Mouse (Mus musculus) layer of hippocampus, adult 2 months (tissue): ENCODE data around the gene Calhm4. TPM values are rescaled to one million over a fixed set of nuclear protein-coding genes. Genes with fewer than 3 reads are reported as not detected.

Source experiments
- DNase-seq, 2 experiments: peaks; one replicate each; pipeline ENCODE4 v3.0.0; 2022; ENCODE audit warnings: low spot score in 2 of 2
- H3K27ac ChIP-seq: fragments of 200-600 bp; 2 replicates; pipeline ENCODE4 v1.8.1; 2022
- H3K4me3 ChIP-seq: fragments of 200-600 bp; 2 replicates; pipeline ENCODE4 v1.8.1; 2022; ENCODE audit warnings: mild to moderate bottlenecking
- CTCF ChIP-seq: fragments of 200-600 bp; conservative IDR thresholded peaks from 2 replicates; pipeline ENCODE4 v1.8.1; 2022; ENCODE audit warnings: antibody characterized with exemption, mild to moderate bottlenecking, moderate library complexity
- long read RNA-seq, 2 experiments: library from polyadenylated mRNA; stranded (forward); transcript quantifications; one replicate each; pipeline ENCODE4 v2.0.0; 2021; ENCODE audit warnings: borderline mapping rate in 2 of 2
- total RNA-seq, 2 experiments: library from RNA; stranded (reverse); gene quantifications; 2 replicates each; pipeline ENCODE4 v1.2.3; 2021

The Calhm4 gene
- not detected for total RNA-seq
- long read RNA-seq, experiment 1 = 0 reads
- long read RNA-seq, experiment 2 = 0 reads

- Histone ChIP-seq H3K4me3 (no peak within 1 kb of the TSS), H3K27ac (no peak within 1 kb of the TSS)
- no peak for DNase-seq
- no peak for TF ChIP-seq CTCF
These were observed at the start of gene Calhm4 for GRCm38 (mm10) chr10:34044210-34044609. TSS of gene Calhm4 (minus strand) at chr10:34044310.

GRCm38 (mm10) chr10:34091888-34092287 is 47.8 kb upstream of the Calhm4 start:
- Histone ChIP-seq H3K4me3 (no peak overlapping the region), H3K27ac (0 out of 2 replicates have a peak overlapping the region, but pooled peaks have one; percentile 32)
- peak; percentile 39 to 81 for DNase-seq
- no peak for TF ChIP-seq CTCF

GRCm38 (mm10) chr10:34090481-34090880 is 46.4 kb upstream of the Calhm4 start:
- Histone ChIP-seq H3K4me3 (no peak overlapping the region), H3K27ac (no peak overlapping the region)
- TF ChIP-seq CTCF = no peak
- no peak for DNase-seq

- Histone ChIP-seq H3K27ac (no peak overlapping the region), H3K4me3 (no peak overlapping the region)
- no peak for DNase-seq
- TF ChIP-seq CTCF = no peak
These were observed 45.4 kb upstream of the Calhm4 start for GRCm38 (mm10) chr10:34089517-34089916.

GRCm38 (mm10) chr10:34088515-34088914 is 44.4 kb upstream of the Calhm4 start:
- TF ChIP-seq CTCF = no peak
- Histone ChIP-seq H3K4me3 (no peak overlapping the region), H3K27ac (no peak overlapping the region)
- DNase-seq = no peak

- Histone ChIP-seq H3K4me3 (no peak overlapping the region), H3K27ac (peak overlapping the region; percentile 4; the same call in 1 of the 2 replicates)
- no peak for TF ChIP-seq CTCF
- no peak for DNase-seq
These were observed 42.4 kb upstream of the Calhm4 start for GRCm38 (mm10) chr10:34086514-34086913.

- no peak overlapping the region for H3K4me3 ChIP-seq
- no peak for TF ChIP-seq CTCF
- no peak overlapping the region for H3K27ac ChIP-seq
- DNase-seq = no peak
These were observed 30.6 kb upstream of the Calhm4 start for GRCm38 (mm10) chr10:34074522-34075200.

DNA sequence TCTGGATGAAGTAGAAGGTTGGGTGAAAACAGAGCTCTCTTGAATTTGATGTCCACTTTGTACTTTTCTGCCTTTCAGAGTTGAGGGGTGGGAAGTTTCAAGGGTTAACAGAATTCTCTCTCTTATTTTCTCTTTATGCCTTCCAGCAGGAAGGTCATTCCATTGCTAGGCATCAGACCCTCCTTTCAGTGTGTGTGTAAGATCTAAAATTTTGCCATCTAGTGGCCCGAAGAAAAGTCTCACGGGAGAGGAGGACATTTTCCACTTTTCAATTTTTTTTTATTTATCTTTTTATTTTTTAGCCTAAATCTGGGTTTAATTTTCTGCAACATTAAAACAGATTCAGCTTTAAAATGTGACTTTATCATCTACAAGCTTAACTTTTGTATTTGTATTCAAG is 27.5 kb upstream of the Calhm4 start:
- peak; percentile 60 for TF ChIP-seq CTCF
- DNase-seq = no peak
- no peak overlapping the region for H3K4me3 ChIP-seq
- no peak overlapping the region for H3K27ac ChIP-seq

GRCm38 (mm10) chr10:34070999-34071492 is 26.9 kb upstream of the Calhm4 start:
- Histone ChIP-seq H3K4me3 (no peak overlapping the region), H3K27ac (no peak overlapping the region)
- no peak for DNase-seq
- no peak for TF ChIP-seq CTCF

GRCm38 (mm10) chr10:34069606-34070005 is 25.5 kb upstream of the Calhm4 start:
- Histone ChIP-seq H3K4me3 (no peak overlapping the region), H3K27ac (no peak overlapping the region)
- no peak for DNase-seq
- TF ChIP-seq CTCF = no peak

DNA sequence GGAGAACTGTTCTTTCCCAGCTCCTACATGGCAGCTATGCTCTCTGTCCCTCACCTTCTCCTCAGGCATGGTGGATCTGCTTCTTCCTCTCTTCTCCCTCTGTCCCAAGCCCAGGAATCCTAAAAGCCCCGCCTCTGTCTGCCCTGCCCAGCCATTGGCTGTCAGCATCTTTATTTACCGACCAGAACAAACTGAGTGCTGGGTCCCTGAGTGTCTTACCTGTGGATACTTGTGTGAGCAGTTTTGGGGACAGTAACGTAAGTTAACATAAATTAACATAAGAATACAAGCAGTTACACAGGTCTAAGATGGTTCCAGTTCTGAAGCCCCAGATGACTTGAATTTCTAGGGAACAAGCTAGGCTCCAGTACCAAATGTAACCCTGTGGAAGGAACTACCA is 22.5 kb upstream of the Calhm4 start:
- DNase-seq = no peak
- no peak overlapping the region for H3K27ac ChIP-seq
- no peak overlapping the region for H3K4me3 ChIP-seq
- TF ChIP-seq CTCF = no peak

DNA sequence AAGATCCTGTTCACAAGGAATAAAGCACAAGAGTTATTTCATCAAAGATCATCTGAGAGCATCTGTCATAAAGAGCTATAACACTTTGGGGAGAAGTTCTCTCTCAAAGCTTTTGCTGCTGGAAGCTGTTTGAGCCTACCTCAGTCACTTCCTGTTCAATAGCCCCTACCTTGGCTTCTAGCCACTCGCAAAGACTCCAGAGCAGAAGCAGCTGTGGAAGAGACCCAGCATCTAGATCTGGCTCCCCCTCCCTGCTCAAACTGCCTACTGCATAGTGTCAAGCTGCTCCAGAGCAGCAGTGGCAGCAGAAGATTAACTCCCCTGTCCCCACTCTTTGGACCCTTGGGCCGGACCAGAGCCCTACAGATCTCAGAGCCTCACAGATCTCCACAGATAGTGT is 9.9 kb upstream of the Calhm4 start:
- no peak for DNase-seq
- no peak for TF ChIP-seq CTCF
- no peak overlapping the region for H3K27ac ChIP-seq
- H3K4me3 ChIP-seq = no peak overlapping the region

- Histone ChIP-seq H3K27ac (no peak within 1 kb of the TSS), H3K4me3 (no peak within 1 kb of the TSS; the same call in 1 of the 2 replicates)
- TF ChIP-seq CTCF = no peak
- DNase-seq = no peak
These were observed 6.7 kb downstream of the Calhm4 start, which contains the start of gene Trappc3l for GRCm38 (mm10) chr10:34037401-34037800. TSS of gene Trappc3l (plus strand) at chr10:34037597.

DNA sequence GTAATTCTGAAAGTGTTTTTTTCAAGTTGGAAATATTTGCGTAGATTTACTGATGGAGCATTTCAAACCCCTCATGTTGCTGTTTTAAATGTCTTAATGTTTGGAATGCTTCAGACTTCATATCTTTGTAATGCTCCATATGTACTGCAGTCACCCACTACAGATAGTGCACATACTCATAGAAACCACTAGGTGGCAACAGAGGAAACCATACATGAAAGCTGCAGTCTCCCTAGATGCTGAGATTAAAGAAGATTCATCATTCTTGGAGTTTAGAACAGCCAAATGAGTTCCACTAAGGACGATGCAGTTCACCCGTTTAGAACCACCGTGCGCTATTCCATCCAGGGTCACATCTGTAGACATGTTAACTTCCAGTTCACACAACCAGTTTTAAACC is 7.5 kb downstream of the Calhm4 start:
- peak; percentile 93 for TF ChIP-seq CTCF
- no peak overlapping the region; the same call in 1 of the 2 replicates for H3K4me3 ChIP-seq
- H3K27ac ChIP-seq = no peak overlapping the region
- DNase-seq = peak in 1 of 2 experiments; percentile 29
